ENCODE assay signal across 30 mouse cellular contexts in genomic region chr5:71781514-71782179, GRCm38 (mm10).
"Had no signal": no experiment of that assay in that cellular context is flagged by ENCODE, and none has a peak within 500 bp of the region (broad histone marks: within the 10 kb centered on the region; RNA-seq: fewer than 3 reads in every experiment).

No protein-coding gene starts in this region.

- H3K27ac ChIP-seq: limb, embryonic 10.5 days; limb, embryonic 12.5 days; limb, embryonic 13.5 days; limb, embryonic 15.5 days; liver, embryonic 13.5 days; liver, embryonic 14.5 days; liver, embryonic 15.5 days; lung, embryonic 15.5 days; macrophage; midbrain, embryonic 10.5 days; midbrain, embryonic 12.5 days; midbrain, embryonic 13.5 days; midbrain, embryonic 15.5 days had no signal

- DNase-seq: left cerebral cortex, postnatal 4 days; liver; liver, embryonic 13.5 days; liver, postnatal 0 days; lung, adult 18-20 months; lung, adult 2 months; lung, embryonic 14.5 days; lung, postnatal 10 days; lung, postnatal 14 days; lung, postnatal 36 days; lung, postnatal 4 days; midbrain, embryonic 14.5 days had no signal

- H3K4me3 ChIP-seq: limb, embryonic 10.5 days; limb, embryonic 12.5 days; limb, embryonic 13.5 days; limb, embryonic 15.5 days; liver, embryonic 13.5 days; liver, embryonic 15.5 days; lung, embryonic 15.5 days; megakaryocyte, embryonic 14.5 days; midbrain, embryonic 10.5 days; midbrain, embryonic 12.5 days; midbrain, embryonic 13.5 days; midbrain, embryonic 15.5 days; myocyte had no signal

- H3K4me1 ChIP-seq: limb, embryonic 10.5 days; limb, embryonic 12.5 days; limb, embryonic 13.5 days; limb, embryonic 15.5 days; liver, embryonic 13.5 days; liver, embryonic 15.5 days; lung, embryonic 15.5 days; megakaryocyte, embryonic 14.5 days; midbrain, embryonic 10.5 days; midbrain, embryonic 12.5 days; midbrain, embryonic 13.5 days; midbrain, embryonic 15.5 days had no signal

- ATAC-seq: liver, postnatal 0 days; lung, postnatal 0 days; midbrain, embryonic 13.5 days; midbrain, embryonic 15.5 days; midbrain, embryonic 16.5 days had no signal

- H3K9me3 ChIP-seq: limb, embryonic 10.5 days; limb, embryonic 12.5 days; limb, embryonic 13.5 days; limb, embryonic 15.5 days; liver, embryonic 13.5 days; liver, embryonic 15.5 days; lung, embryonic 15.5 days; midbrain, embryonic 10.5 days; midbrain, embryonic 12.5 days; midbrain, embryonic 13.5 days; midbrain, embryonic 15.5 days had no signal

- H3K4me2 ChIP-seq: limb, embryonic 12.5 days; limb, embryonic 13.5 days; limb, embryonic 15.5 days; liver, embryonic 11.5 days; liver, embryonic 13.5 days; liver, embryonic 15.5 days; lung, embryonic 14.5 days; lung, embryonic 15.5 days; midbrain, embryonic 11.5 days; midbrain, embryonic 12.5 days; midbrain, embryonic 13.5 days; midbrain, embryonic 15.5 days had no signal

- H3K36me3 ChIP-seq: limb, embryonic 10.5 days; limb, embryonic 12.5 days; limb, embryonic 13.5 days; limb, embryonic 15.5 days; liver, embryonic 13.5 days; liver, embryonic 15.5 days; lung, embryonic 15.5 days; midbrain, embryonic 10.5 days; midbrain, embryonic 12.5 days; midbrain, embryonic 13.5 days; midbrain, embryonic 15.5 days had no signal

- H3K9ac ChIP-seq: limb, embryonic 12.5 days; limb, embryonic 13.5 days; limb, embryonic 15.5 days; liver, embryonic 13.5 days; liver, embryonic 14.5 days; liver, embryonic 15.5 days; liver, postnatal 0 days; lung, embryonic 14.5 days; lung, embryonic 15.5 days; midbrain, embryonic 12.5 days; midbrain, embryonic 13.5 days; midbrain, embryonic 15.5 days had no signal

- H3K27me3 ChIP-seq: limb, embryonic 12.5 days; limb, embryonic 13.5 days; limb, embryonic 15.5 days; liver, embryonic 13.5 days; liver, embryonic 15.5 days; lung, embryonic 15.5 days; megakaryocyte, embryonic 14.5 days; midbrain, embryonic 12.5 days; midbrain, embryonic 13.5 days; midbrain, embryonic 15.5 days had no signal
